Mouse (Mus musculus) mesoderm, embryonic 11.5 days (tissue): Measurements from ENCODE around the gene Med13l.
A peak's percentile ranks its signal among the peaks of the same experiment; 100 is the strongest.

Experiments
- DNase-seq: peaks from one replicate; pipeline ENCODE4 v3.0.0-alpha.2; 2012; ENCODE audit warnings: low read depth, low spot score

Med13l gene

DNA sequence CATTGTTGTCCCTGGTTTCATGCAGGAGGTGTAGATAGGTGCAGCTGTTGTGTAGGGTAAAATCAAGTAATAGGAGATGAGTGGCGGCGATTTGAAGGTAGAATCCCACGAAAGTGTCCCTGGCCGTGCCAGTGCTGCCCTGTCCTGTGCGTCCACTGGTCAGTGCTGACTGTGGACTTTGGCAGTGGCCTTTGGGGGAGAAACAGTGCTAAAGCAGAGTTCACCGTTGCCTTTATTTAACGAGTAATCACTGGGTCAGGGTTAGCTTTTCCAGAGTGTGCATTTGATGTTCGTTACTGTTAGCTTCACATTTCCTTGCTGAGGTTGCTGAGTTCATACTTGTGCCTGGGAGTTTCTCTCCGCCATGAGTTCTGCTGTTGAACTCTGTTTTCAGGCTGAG is 133.5 kb downstream of the Med13l start:
- DNase-seq, result no peak

DNA sequence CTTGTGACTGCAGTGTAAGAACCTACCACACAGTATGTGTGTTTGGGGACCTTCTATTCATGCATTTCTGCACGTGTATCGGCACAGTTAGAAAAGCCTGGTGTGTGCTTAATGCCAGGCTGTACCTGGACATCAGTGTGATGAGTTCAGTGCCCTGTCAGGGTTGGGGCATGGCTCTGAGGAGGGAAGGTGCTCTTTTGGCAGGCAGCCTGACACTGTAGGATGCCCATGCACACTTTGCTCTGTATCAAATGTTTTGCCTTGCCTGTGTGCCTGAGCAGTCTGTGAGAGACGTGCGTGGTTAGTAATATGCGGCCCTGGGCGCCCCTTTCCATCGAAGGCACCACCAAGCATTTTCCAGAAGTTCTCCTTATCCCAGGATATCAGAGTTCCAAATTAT is 136.6 kb downstream of the Med13l start:
- no peak for DNase-seq

DNA sequence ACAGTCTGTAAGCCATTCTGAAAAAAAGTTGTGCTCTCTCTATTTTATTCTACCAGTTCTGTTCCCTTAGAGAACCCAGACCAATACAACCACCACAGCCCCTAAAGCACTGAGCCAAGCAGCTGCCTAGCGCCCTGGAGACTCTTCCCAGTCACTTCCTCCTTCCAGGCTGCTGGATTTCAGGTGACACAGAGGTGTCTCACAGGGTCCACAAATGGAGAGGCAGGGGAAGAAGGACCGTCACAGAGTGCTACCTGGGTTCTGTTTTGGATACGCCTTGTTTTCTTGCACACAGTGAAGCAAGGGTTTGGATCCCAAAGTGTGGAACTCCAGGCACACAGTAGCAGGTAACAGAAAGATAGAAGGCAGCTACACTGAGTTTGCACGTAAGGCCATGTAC is 140.5 kb downstream of the Med13l start:
- DNase-seq, result peak; percentile 69

DNA sequence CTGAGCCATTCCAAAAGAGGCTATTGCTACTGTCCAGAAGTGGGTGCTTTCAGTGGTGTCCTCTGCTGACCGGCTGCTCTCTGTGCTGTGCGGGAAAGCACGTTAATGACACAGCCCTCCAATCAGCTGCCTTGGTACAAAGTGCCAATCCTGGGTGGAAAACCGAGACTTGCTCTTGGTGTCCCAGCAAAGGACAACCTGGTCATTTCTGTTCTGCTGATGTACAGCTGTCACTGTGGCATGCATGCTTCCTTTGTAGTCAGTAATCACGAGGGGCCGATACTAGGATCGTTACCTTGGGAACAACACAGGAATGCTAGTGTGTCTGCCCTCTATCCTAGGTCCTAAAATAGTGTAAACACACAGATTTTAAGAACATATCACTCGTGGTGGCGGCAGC is 142.2 kb downstream of the Med13l start:
- DNase-seq, result peak; percentile 47

DNA sequence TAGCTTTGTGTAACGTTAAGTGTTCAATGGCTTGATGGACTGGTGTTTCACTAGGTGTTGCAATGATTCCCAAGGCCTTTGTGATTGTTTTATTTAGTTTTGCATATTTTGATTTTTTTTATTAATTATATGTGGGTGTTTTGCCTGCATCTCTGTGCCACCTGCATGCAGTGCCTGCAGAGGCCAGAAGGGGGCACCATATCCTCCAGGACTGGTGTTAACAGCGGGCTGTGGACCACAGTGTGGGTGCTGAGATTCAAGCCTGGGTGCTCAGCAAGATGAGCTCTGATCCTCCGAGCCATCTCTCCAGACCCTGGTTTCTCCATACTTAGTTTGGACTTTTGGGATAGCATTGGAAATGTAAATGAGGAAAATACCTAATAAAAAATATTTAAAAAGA is 143.7 kb downstream of the Med13l start:
- no peak for DNase-seq

DNA sequence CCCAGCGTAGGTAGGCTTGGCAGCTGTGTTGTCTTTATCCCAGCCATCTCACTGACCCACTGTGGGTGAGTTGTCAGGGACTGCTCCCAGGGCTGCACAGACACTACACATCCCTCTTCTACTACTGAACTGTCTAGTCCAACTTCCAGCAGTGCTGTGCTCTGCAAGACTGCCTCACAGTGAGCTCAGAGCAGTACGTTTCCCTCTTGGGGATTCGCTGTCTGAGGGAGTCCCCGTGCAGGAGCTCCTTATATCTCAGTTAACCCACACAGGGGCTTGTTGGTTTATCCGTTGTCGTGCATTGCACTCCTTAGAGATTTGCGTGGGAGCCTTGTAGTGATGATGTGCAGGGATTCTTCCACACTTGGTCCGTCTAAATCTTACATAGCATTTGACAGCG is 144.5 kb downstream of the Med13l start:
- DNase-seq, result no peak

DNA sequence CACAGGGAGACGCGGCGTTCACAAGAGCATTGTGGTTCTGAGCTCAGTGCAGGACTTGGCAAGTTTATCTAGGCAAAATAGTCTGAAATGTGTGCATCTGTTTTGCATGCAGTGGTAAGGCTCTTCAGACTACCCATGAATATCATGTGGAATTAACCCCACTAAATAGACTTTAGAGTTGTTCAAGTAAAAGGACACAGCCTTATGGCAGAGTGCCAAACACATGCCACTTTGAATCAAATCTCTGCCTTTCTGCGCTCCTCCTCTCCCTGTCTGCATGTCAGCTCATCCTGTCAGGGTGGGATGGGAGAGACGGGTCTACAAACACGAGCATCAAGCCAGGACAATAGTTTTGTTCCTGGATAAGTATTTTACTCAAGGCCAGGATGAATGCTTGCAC is 145.5 kb downstream of the Med13l start:
- DNase-seq, result no peak

DNA sequence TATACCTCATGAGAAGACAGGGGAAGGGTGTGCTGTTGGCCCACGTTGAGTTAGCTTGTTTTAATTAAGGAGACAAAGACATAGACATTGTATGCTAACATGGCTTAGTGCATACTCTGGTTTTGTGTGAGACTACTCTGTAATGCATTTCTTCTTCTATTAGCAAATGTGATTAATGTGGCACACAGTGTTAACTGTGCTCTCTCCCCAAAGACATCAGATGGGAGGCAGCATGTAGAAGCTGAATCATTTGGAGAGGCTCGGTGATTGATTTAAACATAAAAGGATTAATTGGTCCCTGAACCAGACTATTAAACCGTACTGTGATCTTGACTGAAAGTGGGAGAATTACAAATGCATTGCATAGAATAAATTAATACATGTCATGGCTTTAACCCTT is 145.9 kb downstream of the Med13l start:
- DNase-seq, result no peak

DNA sequence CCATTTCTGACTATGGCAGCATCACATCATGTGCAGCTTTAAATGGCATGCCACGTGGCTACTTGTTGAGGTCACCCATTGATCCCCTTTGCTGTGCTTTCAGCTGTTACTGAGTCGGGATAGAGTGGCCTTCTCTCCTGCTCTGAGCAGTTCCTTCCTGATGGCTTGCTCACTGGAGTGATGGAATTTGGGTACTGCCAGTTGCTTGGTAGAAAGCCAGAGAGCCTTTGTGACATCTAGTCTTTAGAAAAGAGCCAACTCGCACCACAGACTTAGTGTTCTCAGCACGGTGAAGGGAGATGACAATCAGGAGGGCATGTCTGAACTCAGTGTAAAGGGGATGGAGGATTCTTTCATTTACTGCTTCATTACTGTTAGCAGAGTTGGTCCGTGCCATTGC is 147.0 kb downstream of the Med13l start:
- DNase-seq, result no peak

DNA sequence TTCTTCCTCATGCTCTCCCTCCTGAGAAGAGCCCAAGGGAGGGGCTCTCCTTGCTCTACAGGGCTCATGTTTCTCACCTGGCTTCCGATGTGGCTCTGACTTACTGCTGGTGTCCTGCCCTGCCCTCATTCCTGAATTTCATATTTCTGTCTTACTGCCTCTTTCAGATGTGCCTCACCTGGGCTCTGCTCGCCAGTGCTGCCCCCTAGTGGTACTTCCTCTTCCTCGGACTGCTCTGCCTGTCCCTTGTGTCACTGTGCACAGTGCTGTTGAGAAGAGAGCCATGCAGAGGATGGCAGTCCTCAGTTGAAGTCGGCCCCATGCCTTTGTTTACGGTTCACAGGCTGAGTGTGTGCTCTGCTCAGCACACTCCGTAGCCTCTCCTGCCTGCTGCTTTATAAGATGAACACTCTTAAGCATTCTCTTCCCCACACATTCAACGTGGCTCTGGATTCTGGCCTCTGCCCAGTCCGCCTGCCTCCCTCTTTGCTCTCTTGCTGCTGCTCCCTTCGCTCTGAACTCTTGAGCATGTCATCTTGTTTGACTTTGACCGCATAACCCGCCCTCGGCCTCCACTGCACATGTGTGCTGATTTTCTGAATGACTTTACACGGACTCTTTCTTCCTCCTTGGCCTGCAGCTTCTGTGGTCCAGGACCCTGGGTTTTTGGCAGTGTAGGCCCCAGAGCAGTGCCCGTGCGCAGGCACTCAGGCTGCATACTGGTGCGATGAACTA is 147.9 kb downstream of the Med13l start:
- DNase-seq, result peak; percentile 73

DNA sequence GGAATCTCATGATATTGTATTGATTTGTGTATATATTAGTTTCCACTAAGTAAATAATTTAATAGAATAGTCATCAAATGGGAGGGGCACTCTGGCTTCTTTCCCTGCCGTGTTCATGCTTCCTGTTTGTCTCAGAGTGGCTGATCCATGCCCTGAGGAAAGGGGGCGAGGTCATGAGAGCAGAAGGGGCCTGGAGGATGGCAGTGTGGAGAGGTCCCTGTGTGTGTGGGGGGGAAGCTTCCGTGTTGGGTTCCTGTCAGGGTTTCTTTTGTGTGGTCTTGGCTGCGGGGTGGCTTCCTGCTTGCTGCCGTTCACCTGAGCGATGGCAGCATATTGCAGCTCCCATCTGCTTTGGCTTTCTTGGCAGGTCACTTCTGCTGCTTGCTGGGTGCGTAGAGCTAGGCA is 149.4 kb downstream of the Med13l start:
- DNase-seq, result no peak

DNA sequence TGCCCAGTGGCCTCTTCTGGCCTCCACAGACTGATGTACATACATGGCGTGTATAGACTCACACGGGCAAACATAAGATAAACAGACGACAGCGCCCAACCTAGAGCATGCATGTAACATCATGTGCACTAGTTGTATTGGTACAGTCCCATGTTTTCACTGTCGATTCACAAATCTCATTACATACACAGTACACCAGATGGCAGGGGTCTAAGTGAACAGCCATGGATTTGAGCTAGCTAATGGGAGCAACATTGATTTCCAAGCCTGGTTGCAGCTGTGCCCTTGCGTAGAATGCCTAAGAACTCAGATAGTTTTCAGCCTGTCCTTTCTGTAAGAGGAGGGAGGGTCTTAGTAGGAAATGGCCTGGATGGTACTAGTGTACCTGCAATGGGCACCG is 155.0 kb downstream of the Med13l start:
- DNase-seq, result no peak

DNA sequence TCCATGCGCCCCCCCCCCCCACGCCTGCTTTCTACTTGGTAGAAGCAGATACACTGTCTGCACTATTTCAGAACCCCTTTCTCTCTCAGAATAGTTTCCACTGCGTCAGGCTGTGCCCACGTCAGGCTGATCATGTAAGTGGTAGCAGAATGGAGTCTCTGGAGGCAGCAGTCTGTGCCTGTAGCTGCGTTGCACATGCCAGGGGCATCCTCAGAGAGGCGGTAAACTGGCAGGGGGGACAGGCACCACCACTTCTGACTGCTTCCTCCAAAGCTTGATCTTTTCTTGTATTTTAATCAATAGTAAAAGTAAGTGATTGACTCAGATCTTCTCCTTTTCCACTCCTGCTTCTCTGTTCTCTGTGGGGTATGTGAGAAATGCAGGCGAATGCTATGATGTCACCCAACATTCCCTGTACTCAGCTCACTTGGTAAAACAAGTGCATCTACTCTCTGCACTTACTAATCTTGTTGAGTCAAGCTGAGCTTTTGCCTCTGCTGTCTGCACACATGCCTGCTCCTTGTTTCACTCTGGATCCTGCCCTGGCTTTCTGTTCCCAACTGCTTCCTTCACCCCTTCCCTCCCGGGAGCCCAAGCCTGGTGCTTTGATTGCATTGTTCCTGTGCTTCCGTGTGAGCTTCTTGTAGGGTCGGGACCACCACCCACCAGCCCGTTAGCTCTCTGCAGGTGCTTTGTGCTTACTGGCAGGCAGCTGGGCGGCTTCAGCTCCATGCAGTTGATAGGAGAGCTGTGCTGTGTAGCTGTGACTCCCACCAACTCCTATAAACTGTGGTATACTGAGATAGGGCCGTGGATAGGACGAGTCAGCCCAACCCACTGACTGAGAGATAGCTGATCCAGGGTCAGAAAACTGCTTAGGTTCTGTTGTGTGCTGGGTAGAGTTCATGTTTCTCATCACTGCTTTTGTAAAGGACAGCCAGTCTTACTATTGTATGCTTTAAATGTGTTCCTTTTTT is 156.1 kb downstream of the Med13l start:
- DNase-seq, result no peak

DNA sequence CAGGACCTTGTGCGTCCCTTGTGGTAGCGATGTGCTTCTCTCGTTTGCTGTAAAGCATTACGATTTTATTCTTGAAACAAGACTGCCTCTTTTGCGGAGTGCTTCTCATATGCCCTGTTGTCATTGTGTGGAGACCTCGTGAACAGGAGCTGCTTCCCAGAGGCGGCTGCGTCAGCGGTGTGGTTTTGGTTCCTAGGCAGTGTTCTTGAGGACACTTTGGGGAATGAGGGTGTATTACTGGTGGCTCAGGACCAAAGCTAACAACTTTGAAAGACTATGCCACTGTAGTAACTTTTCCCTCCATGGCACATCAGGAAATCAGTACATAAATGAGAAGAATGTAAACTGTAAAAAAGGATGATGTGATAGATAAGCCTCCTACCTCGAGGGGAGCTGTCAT is 157.0 kb downstream of the Med13l start:
- no peak for DNase-seq

DNA sequence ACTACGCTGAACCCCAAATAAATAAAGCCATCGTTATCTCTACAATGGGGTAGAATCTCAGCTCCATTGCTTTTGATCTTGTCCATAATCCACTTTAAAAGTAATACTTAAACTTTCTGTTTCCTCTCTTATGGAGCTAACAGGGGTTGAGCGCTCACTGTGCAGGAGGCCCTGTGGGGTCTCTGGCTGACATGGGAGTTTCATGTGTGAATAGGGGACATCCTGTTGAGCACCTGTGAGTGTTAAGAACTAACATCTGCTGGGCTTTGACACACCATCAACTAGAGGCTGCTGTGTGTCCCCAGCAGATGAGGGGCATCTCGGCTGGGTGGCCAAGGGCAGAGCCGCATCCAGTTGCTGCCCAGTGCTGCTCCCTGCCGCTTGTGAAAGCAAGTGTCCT is 157.6 kb downstream of the Med13l start:
- DNase-seq, result no peak

DNA sequence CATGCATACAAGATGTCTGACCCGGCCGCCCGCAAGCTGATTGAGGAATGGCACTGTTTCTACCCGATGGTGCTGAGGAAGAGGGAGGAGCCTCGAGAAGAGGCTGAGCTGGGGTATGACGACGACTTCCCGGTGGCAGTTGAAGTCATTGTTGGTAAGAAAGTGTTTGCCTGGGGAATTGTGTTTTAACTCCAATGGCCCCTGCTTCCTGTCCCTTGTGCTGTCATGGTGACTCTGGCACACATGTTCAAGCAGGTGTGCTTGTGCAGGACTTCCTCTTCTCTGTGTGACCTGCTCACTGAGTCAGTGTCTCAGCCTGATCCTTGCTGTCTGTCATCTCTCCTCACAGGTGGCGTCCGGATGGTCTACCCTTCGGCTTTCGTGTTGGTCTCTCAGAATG is 160.9 kb downstream of the Med13l start:
- DNase-seq, result no peak

DNA sequence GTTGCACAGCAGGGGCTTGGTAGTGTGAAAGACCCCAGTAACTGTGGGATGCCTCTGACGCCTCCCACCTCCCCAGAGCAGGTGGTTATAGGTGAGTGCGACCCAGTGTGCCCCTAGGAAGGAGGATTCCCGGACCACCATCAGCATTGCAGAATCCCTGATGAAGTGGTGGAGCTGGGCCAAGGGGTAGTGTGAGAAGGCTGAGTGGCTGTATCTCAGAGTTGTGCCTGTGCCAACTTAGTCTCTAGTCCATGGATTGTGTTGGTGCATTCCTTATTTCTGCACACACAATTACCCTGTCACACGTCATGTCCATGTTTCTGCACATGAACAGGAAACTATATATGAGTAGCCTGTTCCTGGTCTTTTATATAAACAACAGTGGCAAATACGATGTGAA is 161.4 kb downstream of the Med13l start:
- DNase-seq, result no peak

DNA sequence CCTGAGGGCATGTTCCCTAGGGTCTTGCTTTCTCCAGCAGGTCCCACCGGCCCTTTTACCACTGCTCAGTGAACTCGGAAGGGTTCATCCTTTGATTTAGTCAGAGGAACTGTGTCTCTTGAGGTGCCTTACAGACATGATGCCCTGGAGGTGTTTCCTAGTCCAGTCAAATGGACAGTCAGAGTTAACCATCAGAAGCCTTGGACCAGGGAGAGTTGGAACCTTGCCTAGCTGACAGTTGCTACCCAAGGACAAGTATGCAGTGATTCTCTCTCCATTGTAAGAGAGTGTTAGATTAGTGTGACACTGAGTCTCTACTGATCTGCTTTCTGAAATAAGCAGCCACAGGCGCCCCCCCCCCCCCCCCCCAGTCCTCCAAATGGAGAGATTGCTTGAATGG is 162.0 kb downstream of the Med13l start:
- DNase-seq, result no peak

DNA sequence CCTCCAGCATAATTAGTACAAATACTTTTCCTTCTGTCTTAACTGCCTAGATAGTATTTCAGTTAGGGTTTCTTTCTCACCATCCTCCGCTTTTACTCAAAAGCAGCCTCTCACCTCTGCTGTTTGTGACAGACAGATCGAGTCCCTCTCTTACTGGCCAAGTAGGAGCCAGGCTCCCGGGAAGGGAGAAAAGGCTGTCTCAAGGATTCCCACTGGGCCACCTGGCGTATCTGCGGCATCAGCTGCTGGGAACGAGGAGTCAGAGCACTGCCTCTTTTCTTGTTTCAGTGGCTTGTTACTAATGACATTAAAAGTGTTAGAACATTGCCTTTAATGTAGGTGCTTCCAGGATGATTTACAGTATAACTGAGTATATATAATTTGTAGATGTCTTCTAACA is 164.9 kb downstream of the Med13l start:
- DNase-seq, result no peak

DNA sequence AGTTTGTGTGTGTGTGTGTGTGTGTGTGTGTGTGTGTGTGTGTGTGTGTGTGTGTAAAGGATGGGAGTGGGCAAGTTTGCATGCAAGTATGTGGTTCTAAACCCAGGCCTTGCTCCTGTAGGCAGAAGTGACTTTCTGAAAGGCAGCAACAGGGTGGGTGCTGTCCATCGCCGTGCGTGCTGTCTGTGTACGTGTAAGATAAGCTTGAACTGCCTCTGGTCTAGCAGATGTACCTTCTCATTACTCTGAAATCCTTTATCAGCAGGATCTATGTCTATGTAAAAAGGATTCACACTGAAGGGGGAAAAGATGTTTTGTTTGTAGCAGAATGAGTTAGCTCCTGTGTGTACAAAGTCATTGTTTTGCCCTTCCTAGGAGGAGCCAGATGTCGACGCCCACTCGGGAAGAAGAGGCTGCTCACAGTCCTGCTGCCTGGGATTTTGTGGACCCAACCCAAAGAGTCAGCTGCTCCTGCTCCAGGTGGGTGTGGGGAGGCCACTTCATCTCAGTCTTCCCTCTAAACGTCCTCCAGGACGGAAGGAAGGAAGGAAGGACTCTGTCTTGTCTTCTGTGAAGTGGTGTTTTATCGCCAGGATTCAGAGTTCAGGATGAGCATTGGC is 165.5 kb downstream of the Med13l start:
- no peak for DNase-seq

DNA sequence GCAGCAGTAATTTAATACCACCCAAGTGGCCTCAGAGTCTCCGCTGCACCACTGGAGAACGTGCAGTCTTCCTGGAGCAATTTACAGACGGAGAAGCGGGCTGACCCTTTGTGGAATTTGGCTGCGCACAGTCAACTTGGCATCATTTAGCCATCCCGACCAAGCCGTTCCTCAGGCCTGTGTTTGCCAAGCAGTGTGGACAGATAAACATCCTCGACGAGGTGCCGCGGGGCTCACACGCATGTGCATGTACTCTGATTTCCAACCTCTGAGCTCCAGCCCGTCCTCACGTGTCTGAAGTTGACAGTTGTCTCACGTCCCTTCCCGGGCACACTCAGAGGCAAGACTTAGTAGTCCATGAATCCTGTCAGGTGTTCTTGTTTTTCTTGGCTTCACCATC is 166.9 kb downstream of the Med13l start:
- no peak for DNase-seq

DNA sequence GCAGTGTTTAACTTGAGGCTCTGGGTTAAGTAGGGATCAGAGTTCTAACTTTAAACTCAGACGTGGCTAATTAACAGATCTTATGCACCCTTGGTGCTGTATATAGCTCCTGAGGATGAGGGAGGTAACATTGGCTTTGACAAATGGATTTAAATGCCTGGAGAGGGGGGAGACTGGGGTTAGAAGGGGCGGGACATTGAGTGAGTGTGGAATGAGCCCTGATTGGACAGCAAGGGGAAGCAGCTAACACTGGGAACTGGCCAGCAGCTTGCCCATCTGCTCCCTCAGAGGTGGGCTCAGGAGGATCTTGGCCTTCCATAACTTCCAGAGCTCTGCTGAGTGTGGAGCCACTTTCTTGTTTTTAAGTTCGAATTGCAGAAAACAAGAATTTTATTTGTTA is 171.7 kb downstream of the Med13l start:
- no peak for DNase-seq

DNA sequence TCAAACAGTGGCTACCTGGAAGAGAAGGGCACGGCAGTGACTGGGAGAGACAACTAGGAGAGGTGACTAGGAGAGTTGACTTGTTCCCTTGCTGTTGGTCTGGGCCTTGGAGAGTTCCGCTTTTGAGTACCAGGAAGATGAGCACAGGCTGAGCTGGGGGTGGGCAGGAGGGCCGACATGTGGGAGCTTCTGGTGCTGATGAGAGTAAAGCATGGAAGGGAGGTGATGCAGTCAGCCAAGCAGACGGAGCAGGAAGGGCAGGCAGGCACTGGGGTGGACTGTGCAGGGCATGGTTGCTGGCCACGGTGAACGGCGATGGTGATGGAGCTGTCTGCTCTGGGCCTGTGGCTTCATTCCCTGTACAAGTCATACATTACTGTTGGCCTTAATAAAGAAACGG is 172.2 kb downstream of the Med13l start:
- DNase-seq, result no peak
